Mouse (Mus musculus): ENCODE measurements at regions not wholly inside any gene's neighbourhood (a gene's known extent, or its start where the extent isn't known, plus 50 kb on each side); places are given as distances from the start of the nearest gene placed in this dataset.

DNA sequence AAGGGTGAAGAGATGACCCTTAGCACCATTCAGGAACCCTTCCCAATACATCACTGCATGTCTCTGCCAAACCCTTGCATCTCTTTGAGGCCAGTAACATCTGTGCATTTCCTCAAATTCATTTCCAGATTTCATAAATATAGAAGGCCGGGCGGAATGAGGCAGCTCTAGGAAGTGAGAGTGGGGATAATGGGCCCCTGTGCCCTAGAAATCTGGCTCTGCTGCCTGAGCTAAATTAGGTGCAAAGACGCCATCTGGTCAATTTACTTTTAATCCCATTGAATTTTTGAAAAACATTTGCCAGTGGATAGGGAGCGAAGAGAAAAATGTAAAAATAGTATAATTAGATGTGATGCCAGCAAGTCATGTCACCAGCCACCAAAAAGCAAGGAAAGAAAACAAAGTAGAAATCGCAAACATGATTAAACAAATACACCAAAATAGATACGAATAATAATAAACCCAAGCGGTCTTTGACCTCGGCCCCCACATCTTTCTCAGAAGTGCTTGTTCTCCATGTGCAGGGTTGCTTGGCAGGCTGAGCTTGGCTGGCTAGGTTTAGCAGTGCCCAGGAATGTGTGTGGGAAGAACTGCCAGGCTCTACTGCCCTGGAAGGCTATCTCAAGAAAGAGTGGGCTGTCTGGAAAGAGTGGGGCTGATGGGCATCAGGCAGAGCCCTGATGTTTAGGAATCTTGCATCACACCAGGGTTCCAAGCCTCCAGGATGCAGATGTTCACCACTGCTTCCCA lies 205.7 kb downstream of the Adamts15 start:
- H3K36me3 ChIP-seq (replicated peaks; ENCODE audit: low read length): no peaks in the 10 kb centered on the region
- H3K9me3 ChIP-seq: peaks cover 3% of the 10 kb centered on the region; the same call in 1 of the 2 replicates
- no peaks in the 10 kb centered on the region for H3K4me1 ChIP-seq
- H3K27me3 ChIP-seq (replicated peaks): no peaks in the 10 kb centered on the region
- TF ChIP-seq GATA1 (IDR thresholded peaks at IDR 0.05; ENCODE audit: borderline replicate concordance, low read length) (no peak), FLI1 (IDR thresholded peaks at IDR 0.05; ENCODE audit: low read length) (no peak)
- no peak overlapping the region for H3K4me3 ChIP-seq (replicated peaks)

DNA sequence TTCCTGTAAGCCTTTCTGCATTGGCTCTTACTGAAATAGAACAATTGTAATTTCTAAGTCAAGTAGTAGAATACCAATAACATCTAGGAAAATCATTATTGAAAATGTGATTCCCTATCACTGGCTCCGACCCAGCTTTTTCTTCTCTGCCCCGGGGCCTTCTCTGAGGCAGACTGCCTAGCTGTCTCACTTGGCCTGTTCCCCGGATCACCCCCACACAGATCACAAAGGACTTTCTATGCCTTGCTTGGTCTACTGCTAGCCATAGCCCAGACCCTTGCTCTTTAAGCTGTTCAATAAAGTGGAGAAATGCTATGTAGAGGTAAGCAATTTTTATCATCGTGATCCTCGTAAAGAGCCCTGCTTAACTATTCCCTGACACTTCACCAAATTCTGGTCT lies 212.1 kb downstream of the Adamts15 start:
- no peaks in the 10 kb centered on the region for H3K4me1 ChIP-seq
- H3K27me3 ChIP-seq (replicated peaks): no peaks in the 10 kb centered on the region
- H3K9me3 ChIP-seq: no peaks in the 10 kb centered on the region
- H3K4me3 ChIP-seq (replicated peaks): no peak overlapping the region
- no peak for TF ChIP-seq FLI1 (IDR thresholded peaks at IDR 0.05; ENCODE audit: low read length)
- TF ChIP-seq GATA1 (IDR thresholded peaks at IDR 0.05; ENCODE audit: borderline replicate concordance, low read length): no peak
- H3K36me3 ChIP-seq (replicated peaks; ENCODE audit: low read length): no peaks in the 10 kb centered on the region

GRCm38 (mm10) chr9:30699848-30700247 lies 222.4 kb downstream of the Adamts15 start:
- Histone ChIP-seq H3K27me3 (replicated peaks) (no peaks in the 10 kb centered on the region), H3K9me3 (peaks cover 16% of the 10 kb centered on the region), H3K4me3 (replicated peaks) (no peak overlapping the region), H3K4me1 (no peaks in the 10 kb centered on the region), H3K36me3 (replicated peaks; ENCODE audit: low read length) (no peaks in the 10 kb centered on the region)
- TF ChIP-seq GATA1 (IDR thresholded peaks at IDR 0.05; ENCODE audit: borderline replicate concordance, low read length) (no peak), FLI1 (IDR thresholded peaks at IDR 0.05; ENCODE audit: low read length) (no peak)

DNA sequence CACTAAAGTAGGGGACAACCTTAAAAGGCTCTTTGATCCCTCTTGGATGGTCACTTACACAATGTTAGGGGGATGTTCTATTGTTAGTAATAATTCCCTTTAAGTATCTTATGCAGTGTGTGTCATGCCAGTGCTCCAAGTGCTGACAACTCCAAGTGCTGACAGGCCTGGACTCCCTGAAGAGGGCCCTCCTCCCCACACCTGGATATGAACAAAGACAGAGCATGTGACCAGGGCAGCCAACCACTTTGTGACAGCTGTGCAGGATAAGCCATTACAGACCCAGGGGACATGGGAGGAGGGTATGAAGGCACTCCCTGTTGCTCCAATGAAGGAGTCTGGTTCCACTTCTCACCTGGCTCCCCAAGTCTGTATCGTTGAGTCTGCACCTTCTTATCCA lies 224.7 kb downstream of the Adamts15 start:
- no peaks in the 10 kb centered on the region for H3K36me3 ChIP-seq (replicated peaks; ENCODE audit: low read length)
- peaks cover 16% of the 10 kb centered on the region for H3K9me3 ChIP-seq
- peak overlapping the region; percentile 26 for H3K4me3 ChIP-seq (replicated peaks)
- TF ChIP-seq GATA1 (IDR thresholded peaks at IDR 0.05; ENCODE audit: borderline replicate concordance, low read length) (no peak), FLI1 (IDR thresholded peaks at IDR 0.05; ENCODE audit: low read length) (no peak)
- no peaks in the 10 kb centered on the region for H3K27me3 ChIP-seq (replicated peaks)
- H3K4me1 ChIP-seq: no peaks in the 10 kb centered on the region

- H3K4me3 ChIP-seq (replicated peaks): no peak overlapping the region
- H3K27me3 ChIP-seq (replicated peaks): no peaks in the 10 kb centered on the region
- H3K9me3 ChIP-seq: peaks cover 13% of the 10 kb centered on the region
- H3K36me3 ChIP-seq (replicated peaks; ENCODE audit: low read length): no peaks in the 10 kb centered on the region
- TF ChIP-seq GATA1 (IDR thresholded peaks at IDR 0.05; ENCODE audit: borderline replicate concordance, low read length) (no peak), FLI1 (IDR thresholded peaks at IDR 0.05; ENCODE audit: low read length) (no peak)
- H3K4me1 ChIP-seq: no peaks in the 10 kb centered on the region
Observed at GRCm38 (mm10) chr9:30668095-30668494, 241.2 kb downstream of the Snx19 start.

- H3K9me3 ChIP-seq: peaks cover 10% of the 10 kb centered on the region
- no peaks in the 10 kb centered on the region for H3K27me3 ChIP-seq (replicated peaks)
- H3K36me3 ChIP-seq (replicated peaks; ENCODE audit: low read length): no peaks in the 10 kb centered on the region
- no peaks in the 10 kb centered on the region for H3K4me1 ChIP-seq
- H3K4me3 ChIP-seq (replicated peaks): no peak overlapping the region
- no peak for TF ChIP-seq FLI1 (IDR thresholded peaks at IDR 0.05; ENCODE audit: low read length)
- TF ChIP-seq GATA1 (IDR thresholded peaks at IDR 0.05; ENCODE audit: borderline replicate concordance, low read length): no peak
Observed at GRCm38 (mm10) chr9:30662456-30662855, 235.5 kb downstream of the Snx19 start.

DNA sequence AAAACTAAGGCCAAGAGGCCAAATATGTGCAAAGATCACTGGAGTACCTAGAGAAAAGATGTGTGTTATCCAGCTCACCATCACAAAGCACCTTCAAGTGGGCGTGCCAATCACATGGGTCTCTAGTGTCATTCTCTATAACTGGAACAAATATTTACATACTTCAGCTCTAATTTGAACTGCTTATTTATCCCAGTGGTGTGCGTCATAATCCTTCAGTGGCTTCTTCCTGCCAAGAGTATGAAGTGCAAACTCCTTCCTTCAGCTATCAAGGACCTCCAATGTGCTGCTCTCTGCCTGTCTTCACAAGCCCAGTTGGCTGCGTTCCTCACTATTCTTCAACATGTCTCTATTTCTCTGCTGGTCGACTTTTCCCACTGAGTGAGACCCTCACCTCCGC lies 227.1 kb downstream of the Snx19 start:
- H3K36me3 ChIP-seq (replicated peaks; ENCODE audit: low read length): no peaks in the 10 kb centered on the region
- no peak for TF ChIP-seq GATA1 (IDR thresholded peaks at IDR 0.05; ENCODE audit: borderline replicate concordance, low read length)
- no peak for TF ChIP-seq FLI1 (IDR thresholded peaks at IDR 0.05; ENCODE audit: low read length)
- H3K9me3 ChIP-seq: peaks cover 13% of the 10 kb centered on the region
- H3K4me1 ChIP-seq: no peaks in the 10 kb centered on the region
- no peaks in the 10 kb centered on the region for H3K27me3 ChIP-seq (replicated peaks)
- H3K4me3 ChIP-seq (replicated peaks): no peak overlapping the region

- TF ChIP-seq GATA1 (IDR thresholded peaks at IDR 0.05; ENCODE audit: borderline replicate concordance, low read length): no peak
- TF ChIP-seq FLI1 (IDR thresholded peaks at IDR 0.05; ENCODE audit: low read length): no peak
- Histone ChIP-seq H3K4me1 (no peaks in the 10 kb centered on the region), H3K36me3 (replicated peaks; ENCODE audit: low read length) (no peaks in the 10 kb centered on the region), H3K4me3 (replicated peaks) (no peak overlapping the region), H3K27me3 (replicated peaks) (no peaks in the 10 kb centered on the region), H3K9me3 (peaks cover 16% of the 10 kb centered on the region)
Observed at GRCm38 (mm10) chr9:30653210-30653609, 226.3 kb downstream of the Snx19 start.

GRCm38 (mm10) chr9:30649392-30650054 lies 222.6 kb downstream of the Snx19 start:
- Histone ChIP-seq H3K9me3 (peaks cover 16% of the 10 kb centered on the region), H3K36me3 (replicated peaks; ENCODE audit: low read length) (no peaks in the 10 kb centered on the region), H3K27me3 (replicated peaks) (no peaks in the 10 kb centered on the region), H3K4me1 (no peaks in the 10 kb centered on the region), H3K4me3 (replicated peaks) (no peak overlapping the region)
- no peak for TF ChIP-seq FLI1 (IDR thresholded peaks at IDR 0.05; ENCODE audit: low read length)
- TF ChIP-seq GATA1 (IDR thresholded peaks at IDR 0.05; ENCODE audit: borderline replicate concordance, low read length): no peak

DNA sequence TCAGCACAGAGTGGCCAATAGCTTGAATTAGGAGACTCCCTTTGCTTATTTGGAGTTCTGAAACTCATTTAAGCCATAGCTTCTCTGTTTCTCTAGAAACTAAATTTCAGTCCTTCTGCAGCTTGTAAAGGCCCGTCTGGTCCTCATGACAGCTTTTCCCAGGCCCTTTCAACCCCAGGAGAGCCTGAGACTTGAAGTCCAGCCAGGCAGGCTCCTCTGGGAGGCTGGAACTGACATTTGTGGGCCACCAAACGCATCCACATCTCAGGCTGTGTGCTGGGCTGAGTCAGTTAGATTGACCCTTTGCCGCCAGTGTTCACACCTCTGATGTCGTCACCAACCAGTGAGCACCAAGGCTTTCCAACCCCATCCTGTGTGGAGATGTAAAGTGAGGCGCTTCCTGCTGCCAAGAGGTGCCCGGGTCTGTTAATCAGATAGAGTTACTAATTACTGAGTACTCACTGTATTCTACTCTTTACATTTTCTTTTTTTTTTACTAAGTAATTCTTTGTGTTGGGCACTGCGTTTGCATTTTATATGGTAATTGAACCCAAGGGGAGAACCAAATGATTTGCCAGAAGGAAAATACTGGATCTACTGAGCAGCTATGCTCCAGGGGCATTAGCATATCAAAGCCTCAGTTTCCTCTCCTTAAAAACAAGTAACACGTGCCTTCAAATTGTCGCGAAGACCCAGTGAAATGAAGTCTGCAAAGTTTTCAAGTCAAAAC lies 207.0 kb downstream of the Snx19 start:
- Histone ChIP-seq H3K36me3 (replicated peaks; ENCODE audit: low read length) (no peaks in the 10 kb centered on the region), H3K4me1 (no peaks in the 10 kb centered on the region), H3K27me3 (replicated peaks) (no peaks in the 10 kb centered on the region), H3K4me3 (replicated peaks) (no peak overlapping the region), H3K9me3 (peaks cover 17% of the 10 kb centered on the region)
- no peak for TF ChIP-seq GATA1 (IDR thresholded peaks at IDR 0.05; ENCODE audit: borderline replicate concordance, low read length)
- TF ChIP-seq FLI1 (IDR thresholded peaks at IDR 0.05; ENCODE audit: low read length): no peak

All from megakaryocyte, embryonic 14.5 days (primary cell).